Mouse (Mus musculus): Measurements from ENCODE around the gene Fgfr2.

Gene Fgfr2

GRCm38 (mm10) chr7:131644586-131644985 is 1478.6 kb downstream of the Fgfr2 start:
- DNase-seq (ENCODE audit: inconsistent age in 2 of 2, low spot score in 1 of 2): no peak

GRCm38 (mm10) chr7:131644051-131644450 is 1479.1 kb downstream of the Fgfr2 start:
- DNase-seq (ENCODE audit: inconsistent age in 2 of 2, low spot score in 1 of 2): no peak

GRCm38 (mm10) chr7:131643341-131643840 is 1479.8 kb downstream of the Fgfr2 start:
- no peak for DNase-seq (ENCODE audit: inconsistent age in 2 of 2, low spot score in 1 of 2)

GRCm38 (mm10) chr7:131629562-131629961 is 1493.6 kb downstream of the Fgfr2 start:
- no peak for DNase-seq (ENCODE audit: inconsistent age in 2 of 2, low spot score in 1 of 2)

GRCm38 (mm10) chr7:131628846-131629391 is 1494.2 kb downstream of the Fgfr2 start:
- DNase-seq (ENCODE audit: inconsistent age in 2 of 2, low spot score in 1 of 2): no peak

- no peak for DNase-seq (ENCODE audit: inconsistent age in 2 of 2, low spot score in 1 of 2)
Observed at GRCm38 (mm10) chr7:131628356-131628755, 1494.8 kb downstream of the Fgfr2 start.

- no peak for DNase-seq (ENCODE audit: inconsistent age in 2 of 2, low spot score in 1 of 2)
Observed at GRCm38 (mm10) chr7:131609677-131610076, 1513.5 kb downstream of the Fgfr2 start.

- DNase-seq (ENCODE audit: inconsistent age in 2 of 2, low spot score in 1 of 2): no peak
Observed at GRCm38 (mm10) chr7:131608049-131608448, 1515.1 kb downstream of the Fgfr2 start.

GRCm38 (mm10) chr7:131605481-131605880 is 1517.7 kb downstream of the Fgfr2 start:
- no peak for DNase-seq (ENCODE audit: inconsistent age in 2 of 2, low spot score in 1 of 2)

GRCm38 (mm10) chr7:131604946-131605345 is 1518.2 kb downstream of the Fgfr2 start:
- no peak for DNase-seq (ENCODE audit: inconsistent age in 2 of 2, low spot score in 1 of 2)

GRCm38 (mm10) chr7:131603186-131603585 is 1520.0 kb downstream of the Fgfr2 start:
- no peak for DNase-seq (ENCODE audit: inconsistent age in 2 of 2, low spot score in 1 of 2)

- DNase-seq (ENCODE audit: inconsistent age in 2 of 2, low spot score in 1 of 2): no peak
Observed at GRCm38 (mm10) chr7:131602106-131602505, 1521.0 kb downstream of the Fgfr2 start.

- DNase-seq (ENCODE audit: inconsistent age in 2 of 2, low spot score in 1 of 2): peak; percentile 16 to 71
Observed at GRCm38 (mm10) chr7:131598483-131598824, 1524.7 kb downstream of the Fgfr2 start.

GRCm38 (mm10) chr7:131597779-131598482 is 1525.2 kb downstream of the Fgfr2 start:
- DNase-seq (ENCODE audit: inconsistent age in 2 of 2, low spot score in 1 of 2): no peak

- no peak for DNase-seq (ENCODE audit: inconsistent age in 2 of 2, low spot score in 1 of 2)
Observed at GRCm38 (mm10) chr7:131585551-131585950, 1537.6 kb downstream of the Fgfr2 start.

- DNase-seq (ENCODE audit: inconsistent age in 2 of 2, low spot score in 1 of 2): no peak
Observed at GRCm38 (mm10) chr7:131582178-131582577, 1541.0 kb downstream of the Fgfr2 start.

GRCm38 (mm10) chr7:131575246-131575645 is 1547.9 kb downstream of the Fgfr2 start:
- no peak for DNase-seq (ENCODE audit: inconsistent age in 2 of 2, low spot score in 1 of 2)

- DNase-seq (ENCODE audit: inconsistent age in 2 of 2, low spot score in 1 of 2): no peak
Observed at GRCm38 (mm10) chr7:131560697-131561042, 1562.5 kb downstream of the Fgfr2 start.

- peak; percentile 94 to 98 for DNase-seq (ENCODE audit: inconsistent age in 2 of 2, low spot score in 1 of 2)
Observed at GRCm38 (mm10) chr7:131559986-131560696, 1563.0 kb downstream of the Fgfr2 start, which contains the start of gene Bub3. Gene Bub3, plus strand, starts transcription at chr7:131560222.

GRCm38 (mm10) chr7:131557751-131558150 is 1565.4 kb downstream of the Fgfr2 start:
- no peak for DNase-seq (ENCODE audit: inconsistent age in 2 of 2, low spot score in 1 of 2)

GRCm38 (mm10) chr7:131556541-131557271 is 1566.4 kb downstream of the Fgfr2 start:
- peak; percentile 15 to 60 for DNase-seq (ENCODE audit: inconsistent age in 2 of 2, low spot score in 1 of 2)
